Mouse (Mus musculus) olfactory bulb, adult 2 months (tissue): Measurements from ENCODE around the gene Edn3.

Experiments
- CTCF ChIP-seq: fragments of 200-500 bp; IDR thresholded peaks from 2 replicates; pipeline ENCODE4 v1.5.1; 2012; ENCODE audit warnings: low read depth, mild to moderate bottlenecking, low read length, moderate library complexity; ENCODE audit not compliant: insufficient read depth
- POLR2A ChIP-seq: fragments of 200-500 bp; IDR thresholded peaks from 2 replicates; pipeline ENCODE4 v1.6.1; 2012; ENCODE audit warnings: mild to moderate bottlenecking, low read depth, low read length, moderate library complexity; ENCODE audit not compliant: insufficient read depth

GRCm38 (mm10) chr2:174735270-174735669 lies 25.1 kb upstream of the Edn3 start:
- TF ChIP-seq POLR2A = no peak
- TF ChIP-seq CTCF = no peak
